Mouse (Mus musculus) lung, postnatal 10 days (tissue): ENCODE results near the gene P4ha1.
"Not testable (repeated sequence)": the region's sequence is repeated elsewhere in the genome, so short reads cannot be mapped to it uniquely, and the experiment has no call there.

ENCODE experiments used
- DNase-seq: peaks from one replicate; pipeline ENCODE4 v3.0.0; 2021

Gene P4ha1

DNA sequence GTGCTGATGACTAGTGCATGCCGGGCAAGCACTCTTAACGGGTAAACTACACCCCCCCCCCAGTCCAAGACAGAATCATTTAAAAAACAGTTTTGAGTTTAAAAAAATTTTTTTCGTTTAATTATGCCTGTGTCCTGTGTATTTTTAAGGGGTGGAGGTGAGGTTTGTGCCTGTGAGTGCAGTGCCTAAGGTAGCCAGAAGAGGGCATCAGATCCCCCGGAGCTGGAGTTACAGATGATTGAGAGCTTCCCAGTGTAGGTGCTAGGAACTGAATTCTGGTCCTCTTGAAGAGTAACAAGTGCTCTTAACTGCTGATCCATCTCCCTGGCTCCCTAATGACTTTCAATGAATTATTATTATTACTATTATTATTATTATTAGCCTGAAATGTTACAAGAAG lies 55.6 kb downstream of the P4ha1 start:
- no peak for DNase-seq

DNA sequence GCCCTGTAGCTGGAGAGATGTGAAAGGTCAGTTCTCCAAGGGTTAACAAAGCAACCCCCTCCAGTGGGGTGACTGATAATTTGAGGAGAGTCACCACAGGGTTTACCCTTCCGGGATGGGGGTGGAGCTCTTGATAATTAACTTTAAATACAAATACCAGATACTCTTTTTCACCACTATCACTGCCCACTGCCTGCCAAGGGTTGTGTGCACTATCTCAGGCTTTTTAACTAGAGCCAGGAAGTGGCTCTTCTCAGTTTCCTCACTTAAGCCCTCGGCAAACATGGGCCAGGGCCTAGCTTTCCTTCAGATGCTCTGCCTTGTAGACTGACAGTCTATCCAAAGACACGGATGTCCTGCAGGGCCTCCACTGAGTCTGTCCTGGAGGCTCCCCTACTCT lies 56.8 kb downstream of the P4ha1 start:
- DNase-seq, result no peak

DNA sequence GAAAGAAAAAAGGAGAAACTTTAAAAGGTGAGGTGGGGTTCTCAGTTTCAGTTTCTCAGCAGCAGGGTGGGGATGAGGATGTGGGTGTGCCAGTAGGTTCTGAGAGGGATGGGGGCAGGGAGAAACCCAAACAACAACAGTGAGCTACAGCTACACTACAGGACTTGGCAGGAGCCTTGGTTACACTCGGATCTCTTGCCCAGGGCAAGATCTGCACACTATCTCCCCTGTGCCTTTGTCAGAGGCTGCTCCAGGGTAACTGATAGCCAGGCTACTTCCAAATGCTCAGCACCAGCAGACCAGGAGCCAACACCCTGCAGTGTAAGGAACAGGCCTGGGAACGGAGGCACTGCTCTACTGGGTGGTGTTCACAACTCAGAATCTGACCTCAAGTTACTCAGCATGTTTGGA lies 57.3 kb downstream of the P4ha1 start:
- DNase-seq, result no peak

DNA sequence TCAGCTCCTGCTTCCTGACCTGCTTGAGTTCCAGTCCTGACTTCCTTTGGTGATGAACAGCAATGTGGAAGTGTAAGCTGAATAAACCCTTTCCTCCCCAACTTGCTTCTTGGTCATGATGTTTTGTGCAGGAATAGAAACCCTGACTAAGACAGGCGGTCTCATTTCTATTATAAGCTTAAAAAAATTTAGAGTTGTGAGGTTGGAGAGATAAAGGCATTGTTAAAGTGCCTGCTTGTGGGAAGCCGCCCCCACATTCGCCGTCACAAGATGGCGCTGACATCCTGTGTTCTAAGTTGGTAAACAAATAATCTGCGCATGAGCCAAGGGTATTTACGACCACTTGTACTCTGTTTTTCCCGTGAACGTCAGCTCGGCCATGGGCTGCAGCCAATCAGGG lies 58.5 kb downstream of the P4ha1 start:
- not testable (repeated sequence) for DNase-seq

DNA sequence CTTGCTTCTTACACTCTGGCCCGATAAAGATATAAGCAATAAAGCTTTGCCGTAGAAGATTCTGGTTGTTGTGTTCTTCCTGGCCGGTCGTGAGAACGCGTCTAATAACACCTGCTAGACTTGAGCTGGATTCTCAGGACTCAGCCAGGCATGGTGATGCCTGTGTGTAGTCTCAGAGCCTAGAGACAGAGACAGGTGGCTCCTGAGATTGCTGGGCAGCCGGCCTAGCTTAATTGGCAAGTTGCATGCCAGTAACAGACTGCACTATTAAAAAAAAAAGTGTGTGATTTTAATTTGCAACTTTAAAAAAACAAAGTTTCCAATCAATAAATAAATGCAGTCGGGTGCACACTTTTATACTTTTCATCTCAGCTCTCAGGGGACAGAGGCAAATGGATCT lies 63.9 kb downstream of the P4ha1 start:
- DNase-seq, result no peak

DNA sequence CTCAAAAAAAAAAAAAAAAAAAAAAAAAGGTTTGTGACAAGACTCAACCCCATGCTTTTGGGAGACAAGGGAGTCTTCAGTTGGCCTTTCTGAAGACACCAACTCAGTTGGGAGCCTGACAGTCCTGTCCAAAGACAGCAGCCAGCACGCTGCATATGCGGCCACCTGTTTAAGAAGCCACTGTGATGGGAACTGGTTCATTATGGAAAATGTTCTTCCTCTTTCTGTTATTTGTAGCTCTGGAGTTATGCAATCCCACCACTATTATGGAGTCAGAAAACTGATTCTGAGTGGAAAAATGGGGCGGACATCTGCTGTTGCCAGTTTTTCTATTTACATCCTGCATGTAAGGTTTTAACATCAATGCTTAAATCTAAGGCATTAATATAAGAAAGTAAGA lies 66.6 kb downstream of the P4ha1 start:
- DNase-seq, result no peak

DNA sequence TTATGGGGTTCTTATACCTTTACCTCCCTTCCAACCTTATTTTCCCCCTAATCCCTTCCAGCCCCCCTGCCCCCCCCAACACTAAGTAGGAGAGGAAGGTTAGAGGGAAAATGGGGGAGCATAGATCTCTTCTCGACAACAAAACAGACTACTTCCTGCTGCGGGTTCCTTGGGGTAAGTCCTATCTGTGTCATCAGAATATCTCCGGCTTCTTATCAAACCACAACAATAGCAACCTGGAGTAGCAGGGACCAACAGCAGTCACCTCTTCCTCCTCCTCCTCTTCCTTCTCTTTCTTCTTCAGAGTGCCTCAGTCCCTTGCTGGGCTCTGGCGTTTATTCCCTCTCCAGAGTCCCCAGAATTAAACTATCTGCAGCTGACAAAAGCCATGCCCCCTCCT lies 68.8 kb downstream of the P4ha1 start:
- no peak for DNase-seq

DNA sequence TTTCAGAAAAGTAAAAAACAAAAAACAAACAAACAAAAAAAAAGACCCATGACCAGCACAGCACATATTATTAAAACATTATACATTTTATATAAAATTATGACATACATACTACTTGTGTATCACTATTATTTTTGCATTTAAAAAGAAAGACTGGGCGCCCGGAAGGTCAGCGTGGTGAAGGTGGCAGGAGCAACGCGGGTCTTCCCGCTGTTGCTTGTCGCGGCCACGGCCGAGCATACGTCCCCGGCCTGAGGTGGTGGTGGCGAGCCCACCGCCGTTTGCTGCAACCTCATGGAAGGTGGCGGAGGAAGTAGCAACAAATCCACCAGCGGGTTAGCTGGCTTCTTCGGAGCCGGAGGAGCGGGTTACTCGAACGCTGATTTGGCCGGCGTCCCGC lies 72.4 kb downstream of the P4ha1 start, which contains the start of gene Gm10273:
TSS of gene Gm10273 (plus strand) at position 172 of the 400 bp plus-strand sequence.
- not testable (repeated sequence) for DNase-seq

DNA sequence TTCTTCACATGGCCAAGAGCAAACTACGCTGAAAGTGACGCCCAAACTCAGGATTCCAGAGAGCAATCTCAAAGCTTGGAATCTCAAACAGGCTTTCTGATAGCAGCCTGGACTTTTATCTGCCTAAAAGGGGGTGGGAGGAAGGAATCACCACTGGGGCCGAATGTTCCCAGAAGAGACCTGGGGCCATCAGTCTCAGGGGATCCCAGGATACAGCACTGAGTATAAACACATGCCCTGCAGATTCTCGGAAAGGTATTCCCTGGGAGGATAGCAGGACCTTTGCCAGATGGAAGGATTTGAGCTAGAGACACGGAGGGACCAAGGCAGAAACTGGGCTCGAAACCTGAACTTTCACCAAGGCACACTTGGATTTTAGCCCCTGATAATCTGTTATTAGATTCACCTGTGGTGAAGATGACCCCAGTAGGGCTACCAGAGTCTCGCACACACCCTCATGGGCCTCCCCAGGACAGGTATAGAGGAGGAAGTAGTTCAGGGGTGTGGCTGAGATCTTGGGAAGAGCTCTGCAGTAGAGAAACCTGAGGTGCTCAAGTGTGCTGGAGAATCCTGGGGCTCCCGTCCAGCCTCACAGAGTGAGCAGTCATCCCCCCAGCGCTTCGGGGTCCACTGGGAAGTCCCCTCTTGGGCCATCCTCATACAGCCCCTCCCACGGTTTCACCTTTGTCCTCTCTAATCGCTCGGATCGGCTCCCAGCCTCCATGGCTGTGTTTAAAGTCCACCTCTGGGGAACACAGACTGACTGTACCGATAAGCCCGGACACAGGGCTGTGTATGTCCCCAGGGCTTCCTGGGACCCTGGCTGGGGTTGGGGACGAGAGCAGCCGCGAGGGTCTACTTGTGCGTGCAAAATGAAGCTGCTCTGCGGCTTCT lies 80.0 kb downstream of the P4ha1 start, which contains the start of gene Pla2g12b:
TSS of gene Pla2g12b (plus strand) at position 762 of the 894 bp plus-strand sequence.
- DNase-seq, result no peak

DNA sequence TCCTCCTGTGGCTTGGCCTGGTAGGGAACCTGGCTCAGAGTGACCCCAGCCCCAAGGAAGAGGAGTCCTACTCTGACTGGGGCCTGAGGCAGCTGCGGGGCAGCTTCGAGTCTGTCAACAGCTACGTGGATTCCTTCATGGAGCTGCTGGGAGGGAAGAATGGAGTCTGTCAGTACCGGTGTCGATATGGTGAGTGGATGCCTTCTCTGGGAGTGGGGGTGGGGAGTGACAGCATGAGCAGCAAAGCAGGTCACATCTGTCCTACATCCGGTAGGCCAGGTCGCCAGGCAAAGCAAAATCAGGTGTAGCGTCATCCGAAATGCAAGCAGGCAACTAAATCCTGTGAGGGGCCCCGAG lies 80.7 kb downstream of the P4ha1 start:
- no peak for DNase-seq

DNA sequence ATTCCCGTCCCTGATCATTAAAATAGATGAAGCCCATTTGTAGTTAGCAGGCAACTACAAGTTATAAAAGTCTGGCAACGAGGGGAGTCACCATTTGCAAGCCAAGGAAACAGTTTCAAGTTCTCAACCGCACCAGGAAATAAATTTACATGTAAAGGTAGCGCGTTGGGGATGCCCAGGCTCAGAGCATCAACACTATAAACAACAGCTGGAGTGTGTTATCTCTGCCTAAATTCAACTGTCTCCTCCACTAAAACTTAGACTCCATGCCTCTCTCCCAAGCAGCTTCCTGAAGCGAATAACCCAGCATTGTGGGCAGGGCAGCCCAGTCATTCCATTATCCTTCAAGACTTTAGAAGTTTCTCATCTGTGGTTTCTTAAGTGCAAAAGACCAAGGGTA lies 85.4 kb downstream of the P4ha1 start:
- DNase-seq, result no peak

DNA sequence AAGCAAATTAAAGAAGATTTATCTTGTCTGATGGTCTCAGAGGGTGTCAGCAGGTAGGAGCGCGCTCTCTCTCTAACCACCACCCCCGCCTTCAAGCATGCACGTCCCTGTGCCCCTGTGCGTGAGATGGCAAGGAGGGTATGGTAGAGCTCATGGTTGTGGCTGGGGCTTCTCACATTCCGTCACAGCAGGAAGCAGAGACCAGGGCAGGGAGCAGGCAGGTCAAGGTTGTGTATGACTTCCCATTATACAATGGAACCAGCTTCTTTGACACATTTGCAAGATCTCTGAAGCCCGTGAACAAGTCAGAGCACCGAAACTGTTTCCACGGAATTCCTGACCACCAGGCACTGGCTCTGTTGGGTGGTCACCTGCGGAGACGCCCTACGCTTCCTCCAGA lies 87.2 kb downstream of the P4ha1 start:
- DNase-seq, result no peak

DNA sequence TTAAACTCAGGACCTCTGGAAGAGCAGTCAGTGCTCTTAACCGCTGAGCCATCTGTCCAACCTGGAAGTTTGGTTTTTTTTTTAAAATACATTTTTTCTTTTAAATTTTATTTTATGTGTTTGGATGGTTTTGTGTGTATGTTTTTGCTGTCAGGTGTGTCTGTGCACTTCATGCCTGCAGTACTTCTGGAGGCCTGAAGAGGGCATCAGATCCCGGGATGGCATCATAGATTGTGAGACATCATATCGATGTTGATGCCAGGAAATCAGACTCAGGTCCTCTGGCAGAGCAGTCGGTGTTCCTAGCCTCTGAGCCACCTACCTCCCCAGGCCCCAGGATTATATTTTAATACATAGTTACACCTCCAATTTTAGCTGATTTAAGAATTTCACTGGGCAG lies 90.6 kb downstream of the P4ha1 start:
- DNase-seq, result no peak

DNA sequence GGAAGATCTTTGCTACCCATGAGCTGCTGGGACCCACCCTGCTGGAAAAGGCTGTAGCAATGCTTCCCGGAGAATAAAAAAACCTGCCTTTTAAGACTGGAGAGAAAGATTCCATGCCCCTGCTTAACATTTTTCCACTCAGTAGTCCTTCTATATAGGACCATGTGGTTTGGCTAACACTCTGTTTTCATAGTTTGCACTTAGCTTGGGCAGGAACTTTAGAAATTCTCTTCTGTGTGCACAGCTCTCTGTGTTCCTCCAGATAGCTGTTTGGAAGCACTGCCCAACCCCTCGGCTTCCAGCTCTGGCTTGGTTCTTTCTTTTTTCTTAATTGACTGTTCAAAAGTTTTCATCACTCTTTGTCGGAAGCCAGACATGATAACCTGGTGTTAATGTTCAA lies 93.5 kb downstream of the P4ha1 start:
- DNase-seq, result peak; percentile 29

DNA sequence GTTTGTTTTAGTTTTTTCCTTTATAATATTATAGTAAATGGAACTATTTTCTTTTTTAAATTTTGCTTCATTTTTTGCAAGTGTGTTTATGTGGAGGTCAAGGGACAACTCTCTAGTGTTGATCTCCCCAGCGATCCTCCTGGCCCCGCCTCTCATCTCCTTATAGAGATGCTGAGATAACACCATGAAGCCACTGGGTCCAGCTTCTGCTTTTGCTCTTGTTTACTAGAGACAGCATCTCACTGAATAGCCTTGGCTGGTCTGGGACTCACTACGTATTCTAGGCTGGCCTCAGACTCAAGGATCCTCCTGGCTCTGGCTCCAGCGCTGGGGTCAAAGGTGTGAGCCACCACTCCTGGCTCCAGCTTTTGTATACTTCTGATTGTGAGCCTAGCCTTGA lies 96.4 kb downstream of the P4ha1 start:
- no peak for DNase-seq
